Mouse (Mus musculus) megakaryocyte progenitor cell, adult 5-6 weeks (primary cell): Measurements from ENCODE around the gene Ppp1r12c. TPM values are rescaled to one million over a fixed set of nuclear protein-coding genes. Genes with fewer than 3 reads are reported as not detected.
"Not testable (repeated sequence)": the region's sequence is repeated elsewhere in the genome, so short reads cannot be mapped to it uniquely, and the experiment has no call there.

Source experiments
- ATAC-seq: replicated peaks from 2 replicates; pipeline ENCODE4 v1.8.0; 2016; ENCODE audit warnings: mild to moderate bottlenecking, moderate TSS enrichment, inconsistent platforms; ENCODE audit not compliant: poor library complexity
- total RNA-seq, 2 experiments: library from RNA; stranded (forward) in 1 of 2; stranded (reverse) in 1 of 2; fragments of 157-497, 149-512 nt in 1 of 2; fragments of 200-1000 nt in 1 of 2; gene quantifications; 2 replicates each; pipeline versions ENCODE4 v1.2.3 to v1.2.4; 2015 to 2017

The Ppp1r12c gene
- total RNA-seq (2015) (85.6 and 97.7 TPM in 2 replicates), total RNA-seq (2017) (106 and 112 TPM in 2 replicates)

DNA sequence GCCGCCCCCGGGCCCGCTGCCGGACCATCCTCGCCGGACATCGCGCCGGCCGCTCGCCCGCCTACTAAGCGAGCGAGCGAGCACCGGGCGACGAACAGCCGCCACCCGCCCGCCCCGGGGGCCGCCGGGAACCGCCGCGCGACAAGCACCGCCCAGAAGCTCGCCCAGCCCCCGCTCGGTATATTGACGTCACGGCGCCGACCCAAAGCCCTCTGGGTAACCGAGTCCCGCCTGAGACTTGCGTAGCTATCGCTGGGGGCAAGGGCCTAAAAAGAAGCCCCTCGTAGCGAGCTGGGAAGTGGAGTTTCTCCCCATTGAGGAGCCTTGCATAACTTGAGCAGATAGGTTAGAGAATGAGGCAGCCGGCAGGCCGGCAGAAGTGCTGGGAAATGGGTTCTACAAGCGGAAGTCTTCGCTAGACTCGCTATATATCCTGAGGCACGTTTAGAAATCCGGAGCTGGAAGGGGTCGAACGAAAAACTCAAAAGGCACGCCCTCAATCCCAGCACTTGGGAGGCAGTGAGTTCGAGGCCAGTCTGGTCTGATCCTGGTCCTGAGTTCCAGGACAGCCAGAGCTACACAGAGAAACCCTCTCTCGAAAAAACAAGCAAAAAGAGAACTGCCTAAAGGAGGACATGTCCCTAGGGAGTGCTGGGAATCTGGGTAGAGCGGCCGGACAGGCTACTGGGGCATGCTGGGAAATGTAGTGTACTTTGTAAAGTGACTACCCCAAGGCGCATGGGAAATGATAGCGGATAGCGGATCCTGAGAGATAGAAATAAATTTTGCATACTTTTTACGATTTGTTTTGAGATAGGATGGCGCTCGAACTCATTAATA, at the start of gene Ppp1r12c:
TSS of gene Ppp1r12c (minus strand) at position 123 of the 840 bp plus-strand sequence.
- ATAC-seq = peak; percentile 73

DNA sequence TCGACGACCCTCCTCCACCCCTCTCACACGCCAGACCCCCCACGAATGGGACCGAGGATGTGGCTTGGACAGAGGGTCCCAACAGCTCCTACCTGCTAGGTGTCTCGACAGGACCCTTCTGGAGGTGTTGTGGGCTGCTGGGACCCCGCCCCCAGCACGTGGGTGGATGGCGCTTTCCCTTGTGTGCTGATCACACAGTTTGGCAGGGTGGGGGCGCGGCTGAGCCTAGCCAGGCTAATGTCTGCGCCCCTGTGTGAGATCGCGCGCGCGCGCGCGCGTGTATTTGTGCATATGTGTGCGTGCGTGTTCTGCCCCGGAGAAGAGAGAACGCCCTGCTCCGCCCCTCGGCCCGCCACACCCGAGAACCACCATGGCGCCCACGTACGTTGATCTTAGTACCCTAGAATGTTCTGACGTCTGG, 45.8 kb upstream of the Ppp1r12c start, which contains the start of gene Syt5:
TSS of gene Syt5 (minus strand) at position 321 of the 421 bp plus-strand sequence.
- ATAC-seq = peak; percentile 45; the same call in 1 of the 2 replicates

DNA sequence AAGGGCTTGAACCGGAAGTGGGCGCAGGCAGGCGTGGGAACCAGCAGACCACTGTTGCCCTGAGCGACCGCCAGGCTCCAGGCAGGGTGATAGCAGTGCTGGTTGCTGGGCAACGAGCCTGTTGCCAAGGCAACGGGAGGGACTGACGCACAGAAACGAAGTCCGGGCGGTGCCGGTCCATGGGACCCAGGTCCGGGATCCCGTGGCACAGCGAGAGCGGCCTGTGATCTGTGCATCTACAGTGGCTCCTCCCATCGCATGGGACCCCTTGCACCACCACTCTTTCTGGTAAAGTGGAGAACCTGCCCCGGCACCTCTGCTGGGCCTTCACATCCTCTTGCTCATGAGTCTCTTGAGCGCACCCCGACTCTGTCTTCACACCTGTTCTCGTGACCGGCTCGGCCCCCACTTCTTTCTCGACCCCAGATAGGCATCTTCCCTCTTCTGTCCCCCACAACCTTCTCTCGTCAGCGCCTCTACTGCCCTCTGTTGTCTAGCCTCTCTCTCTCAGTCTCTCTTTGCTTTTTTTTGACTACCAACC, 45.2 kb upstream of the Ppp1r12c start:
- ATAC-seq = peak; percentile 56

DNA sequence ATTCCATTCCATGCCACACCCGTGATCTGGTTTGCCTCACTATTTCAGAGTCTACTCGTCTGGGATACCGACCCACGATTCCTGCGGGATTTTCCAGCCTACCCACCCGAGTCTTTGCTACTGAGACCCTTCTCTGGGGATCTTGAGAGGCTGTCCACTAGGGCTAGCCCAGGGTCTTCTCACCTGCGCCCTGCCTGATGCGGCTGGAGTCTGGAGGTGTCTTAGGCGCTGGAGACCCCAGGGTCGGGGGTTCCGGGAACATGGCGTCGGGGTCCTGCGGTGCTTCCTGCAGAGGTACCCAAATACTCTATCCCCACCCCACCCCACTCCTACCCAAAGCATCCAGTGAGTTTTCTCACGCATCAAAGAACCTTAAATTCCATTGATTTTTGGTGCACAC, 44.6 kb upstream of the Ppp1r12c start:
- no peak for ATAC-seq

DNA sequence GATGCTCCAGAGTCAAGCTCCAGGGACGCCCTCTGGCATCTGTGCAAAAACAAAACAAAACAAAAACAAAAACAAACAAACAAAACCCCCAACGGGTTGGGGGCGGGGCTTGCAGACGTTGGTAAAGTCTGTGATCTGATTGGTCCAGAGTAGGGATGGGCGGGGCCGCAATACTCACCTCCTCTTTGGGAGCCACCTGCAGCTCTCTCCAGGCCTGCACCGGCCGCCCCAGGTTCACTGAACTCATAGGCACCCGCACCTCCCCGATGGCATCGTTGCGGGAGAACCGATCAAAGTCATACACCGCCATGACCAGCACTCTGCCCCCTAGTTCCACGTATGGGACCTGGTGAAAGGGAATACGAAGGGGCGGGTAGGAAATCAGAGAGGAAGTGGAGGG, 40.5 kb upstream of the Ppp1r12c start:
- no peak for ATAC-seq

DNA sequence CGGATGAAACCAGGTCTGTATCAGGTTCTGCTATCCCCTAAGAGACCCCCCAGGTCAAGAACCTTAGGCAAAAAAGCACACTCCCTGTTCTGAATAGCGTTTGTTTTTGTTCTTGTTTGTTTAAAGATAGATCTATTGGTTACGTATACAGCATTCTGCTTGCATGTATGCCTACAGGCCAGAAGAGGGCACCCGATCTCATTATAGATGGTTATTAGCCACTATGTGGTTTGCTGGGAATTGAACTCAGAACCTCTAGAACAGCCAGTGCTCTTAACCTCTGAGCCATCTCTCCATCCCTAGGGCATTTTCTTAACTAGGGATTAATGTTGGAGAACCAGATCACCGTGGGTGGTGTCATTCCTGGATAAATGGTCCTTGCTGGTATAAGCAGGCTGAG, 39.9 kb upstream of the Ppp1r12c start:
- no peak for ATAC-seq

DNA sequence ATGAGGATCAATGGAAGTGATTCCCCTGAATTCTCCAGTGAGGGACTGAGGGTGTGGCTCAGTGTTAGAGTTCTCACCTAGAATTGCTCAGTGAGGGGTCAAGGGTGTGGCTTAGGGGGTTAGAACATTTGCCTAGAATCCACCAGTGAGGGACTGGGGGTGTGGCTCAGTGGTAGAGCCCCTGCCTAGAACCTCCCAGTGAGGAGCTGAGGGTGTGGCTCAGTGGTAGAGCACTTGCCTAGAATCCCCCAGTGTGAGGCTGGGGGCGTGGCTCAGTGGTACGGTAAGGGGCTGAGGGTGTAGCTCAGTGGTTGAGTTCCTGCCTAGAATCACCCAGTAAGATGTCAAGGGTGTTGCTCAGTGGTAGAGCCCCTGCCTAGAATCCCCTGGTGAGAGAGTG, 37.5 kb upstream of the Ppp1r12c start:
- ATAC-seq = no peak

DNA sequence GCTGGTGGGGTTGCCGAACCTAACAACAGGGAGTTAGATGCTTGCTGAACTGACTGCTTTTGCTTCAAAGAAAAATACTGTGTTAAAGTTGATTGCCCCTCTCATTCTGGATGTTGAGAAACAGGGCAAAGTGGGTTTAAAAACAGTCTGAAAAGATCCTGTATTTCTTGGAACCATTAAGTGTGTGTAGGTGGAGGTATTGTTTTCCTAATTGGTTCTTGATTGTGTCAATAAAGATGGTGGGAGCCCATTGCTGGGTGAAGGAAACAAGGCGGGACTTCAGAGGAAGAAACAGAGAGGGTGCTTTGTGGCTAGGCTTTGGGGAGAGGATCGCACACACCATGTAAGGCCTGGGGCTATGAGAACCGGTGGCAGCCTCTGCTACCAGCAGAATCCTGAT, 35.7 kb upstream of the Ppp1r12c start:
- no peak for ATAC-seq

DNA sequence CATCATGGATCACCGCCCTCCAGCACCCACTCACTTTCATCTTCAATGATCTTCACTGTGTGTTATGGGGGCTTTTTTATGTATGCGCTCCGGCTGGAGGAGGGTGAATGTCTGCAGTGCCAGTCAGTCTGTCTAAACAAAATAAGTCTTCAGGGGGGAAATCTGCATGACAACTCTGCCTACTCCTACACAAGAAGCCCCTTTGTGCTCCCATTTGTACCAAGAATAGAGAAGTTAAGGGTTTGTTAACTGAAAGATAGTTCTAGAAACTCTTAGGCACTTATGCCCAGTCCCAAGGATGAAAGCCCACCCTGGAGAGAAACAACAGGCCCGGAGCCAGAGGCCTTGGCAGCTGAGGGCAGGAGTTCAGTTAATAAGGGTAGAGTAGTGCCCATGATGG, 34.9 kb upstream of the Ppp1r12c start:
- ATAC-seq = no peak

DNA sequence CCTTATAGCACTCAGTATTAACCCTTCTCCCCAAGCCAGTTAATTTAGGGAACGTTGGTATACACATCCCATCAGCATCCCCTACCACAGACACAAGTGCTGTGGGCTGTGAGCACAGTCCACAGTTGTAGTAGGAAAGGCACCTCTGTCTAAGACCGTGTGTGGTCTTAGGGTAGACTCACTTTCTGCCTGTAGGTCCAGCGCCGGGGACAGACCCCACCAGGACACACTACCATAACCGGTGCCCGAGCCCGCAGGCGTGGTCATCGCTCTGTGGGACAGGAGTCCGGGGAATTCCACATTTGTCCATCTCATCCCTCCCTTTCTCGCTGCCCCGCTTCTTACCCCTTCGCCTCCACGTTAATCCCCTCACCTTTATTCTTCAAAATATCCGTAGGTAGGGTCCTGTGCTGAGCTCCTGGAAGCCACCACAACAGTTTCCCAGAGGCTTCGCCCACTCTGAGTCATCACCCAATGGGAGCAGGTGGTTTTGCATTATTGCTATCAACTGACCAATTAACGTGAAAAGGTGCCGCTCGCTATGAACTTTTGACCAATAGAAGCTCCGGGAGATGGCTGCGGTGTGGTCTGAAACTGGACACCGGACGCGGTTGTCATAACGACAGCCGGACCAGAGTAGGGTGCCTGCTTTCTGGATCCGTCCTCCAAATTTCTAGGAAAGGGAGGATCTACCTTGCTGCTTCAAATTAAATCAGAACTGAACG, 30.7 kb upstream of the Ppp1r12c start, which contains the start of gene Dnaaf3:
TSS of gene Dnaaf3 (minus strand) at position 449 of the 725 bp plus-strand sequence.
- ATAC-seq = peak; percentile 82

DNA sequence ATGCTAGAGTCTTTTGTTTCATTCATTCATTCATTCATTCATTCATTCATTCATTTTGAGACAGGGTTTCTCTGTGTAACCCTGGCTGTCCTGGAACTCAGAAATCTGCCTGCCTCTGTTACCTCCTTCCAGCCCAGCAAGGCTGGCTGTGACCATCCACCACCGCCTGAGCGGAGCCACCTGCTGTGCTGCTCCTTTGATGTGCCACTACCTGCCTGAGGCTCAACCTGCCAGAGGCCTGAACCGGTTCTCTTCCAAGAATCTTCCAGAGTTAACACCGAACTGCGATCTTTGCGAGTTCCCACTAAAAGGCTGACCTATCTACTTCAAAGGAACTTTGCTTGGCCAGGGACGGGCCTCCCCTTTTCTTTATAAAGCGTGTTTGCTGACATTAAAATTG, 28.7 kb upstream of the Ppp1r12c start:
- not testable (repeated sequence) for ATAC-seq

DNA sequence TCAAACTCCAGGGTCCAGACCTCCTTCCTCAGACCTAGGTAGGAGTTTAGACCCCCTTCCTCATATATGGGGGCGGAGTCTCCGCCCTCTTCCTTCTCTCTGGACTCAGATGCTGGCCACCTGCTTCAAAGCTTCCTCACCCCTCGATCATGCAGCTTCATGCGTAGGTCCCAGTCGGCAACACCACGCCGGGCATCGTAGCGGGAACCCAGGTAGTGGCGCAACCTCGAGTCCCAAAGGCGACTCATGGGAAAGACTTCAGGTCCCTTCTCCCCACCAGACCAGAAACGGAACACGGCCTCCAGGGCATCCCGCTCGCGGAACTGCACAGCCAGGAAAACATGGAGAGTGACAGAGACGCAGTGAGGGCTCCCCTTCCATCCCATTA, 25.8 kb upstream of the Ppp1r12c start:
- 0 out of 2 replicates have a peak, but pooled peaks have one; percentile 6 for ATAC-seq

DNA sequence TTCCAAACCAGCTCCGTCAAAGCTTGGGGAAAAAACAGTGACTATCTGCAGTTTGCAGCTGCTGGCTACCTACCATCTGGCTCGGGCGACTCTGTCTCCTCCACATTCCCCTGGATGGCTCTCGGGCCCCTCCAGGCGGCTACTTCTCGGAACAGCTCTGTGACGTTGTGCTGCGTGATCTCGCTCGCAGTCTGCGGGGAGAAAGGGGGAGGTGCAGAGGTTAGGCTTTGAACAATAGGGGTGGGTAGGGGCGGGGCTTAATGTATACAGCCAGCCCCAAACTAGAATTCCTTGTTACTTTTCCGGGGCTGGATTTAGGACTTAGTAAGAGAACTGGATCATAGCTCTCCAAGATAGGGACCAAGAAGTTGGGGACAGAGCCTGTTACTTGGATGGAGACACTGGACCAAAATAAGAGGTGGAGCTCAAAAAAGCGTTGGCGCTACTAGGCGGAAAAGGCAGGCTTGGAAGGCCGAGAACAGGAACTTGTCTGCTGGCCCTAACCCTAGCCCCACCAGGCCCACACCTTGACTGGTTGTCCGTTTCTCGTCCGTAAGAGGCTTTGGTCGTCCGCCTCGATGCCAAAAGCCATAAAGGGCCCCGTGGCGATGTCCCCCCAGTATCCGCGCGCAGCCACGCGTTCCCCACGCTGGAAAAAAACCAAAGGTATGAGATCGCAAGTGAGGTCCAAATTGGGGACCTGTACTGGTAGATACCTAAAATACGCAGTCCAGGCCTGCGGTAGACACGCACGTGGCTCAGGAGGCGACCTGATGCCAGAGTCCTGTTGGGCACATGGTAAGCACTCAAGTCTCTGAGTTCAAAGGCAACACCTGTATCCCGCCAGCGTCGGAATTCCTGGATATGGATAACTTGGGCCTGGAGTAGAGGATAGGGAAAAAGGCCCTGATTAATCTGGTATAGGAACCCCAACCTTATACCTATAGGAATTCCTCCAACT, 25.1 kb upstream of the Ppp1r12c start:
- peak; percentile 91 for ATAC-seq

DNA sequence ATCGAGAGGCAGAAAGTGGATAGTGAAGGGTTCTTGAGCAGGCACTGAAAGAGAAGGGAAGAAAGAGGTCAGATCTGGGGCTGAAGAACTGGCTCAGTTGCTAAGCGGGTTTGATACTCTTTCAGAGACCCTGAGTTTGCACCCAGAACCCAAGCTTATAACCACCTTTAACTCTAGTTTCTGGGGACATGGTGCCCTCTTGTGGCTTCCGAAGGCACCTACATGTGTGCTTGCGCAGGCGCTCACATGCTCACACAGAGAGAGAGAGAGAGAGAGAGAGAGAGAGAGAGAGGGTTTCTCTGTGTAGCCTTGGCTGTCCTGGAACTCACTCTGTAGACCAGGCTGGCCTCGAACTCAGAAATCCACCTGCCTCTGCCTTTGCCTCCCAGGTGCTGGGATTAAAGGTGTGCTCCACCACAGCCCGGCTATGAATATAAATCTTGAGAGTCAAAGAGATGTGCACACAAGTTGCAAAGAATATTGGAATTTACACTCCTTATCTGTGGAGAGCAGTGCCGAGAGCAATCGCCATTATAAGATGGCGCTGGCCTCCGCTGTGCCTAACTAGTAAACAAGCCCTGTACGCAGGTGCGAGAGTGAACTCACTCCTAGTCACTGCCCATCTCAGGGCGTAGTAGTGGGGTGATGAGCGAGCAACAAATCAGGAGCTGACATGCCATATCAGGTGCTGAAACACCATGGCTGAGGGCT, 22.9 kb upstream of the Ppp1r12c start, which contains the start of gene Tnni3:
TSS of gene Tnni3 (minus strand) at position 18 of the 711 bp plus-strand sequence.
- peak; percentile 65 for ATAC-seq

DNA sequence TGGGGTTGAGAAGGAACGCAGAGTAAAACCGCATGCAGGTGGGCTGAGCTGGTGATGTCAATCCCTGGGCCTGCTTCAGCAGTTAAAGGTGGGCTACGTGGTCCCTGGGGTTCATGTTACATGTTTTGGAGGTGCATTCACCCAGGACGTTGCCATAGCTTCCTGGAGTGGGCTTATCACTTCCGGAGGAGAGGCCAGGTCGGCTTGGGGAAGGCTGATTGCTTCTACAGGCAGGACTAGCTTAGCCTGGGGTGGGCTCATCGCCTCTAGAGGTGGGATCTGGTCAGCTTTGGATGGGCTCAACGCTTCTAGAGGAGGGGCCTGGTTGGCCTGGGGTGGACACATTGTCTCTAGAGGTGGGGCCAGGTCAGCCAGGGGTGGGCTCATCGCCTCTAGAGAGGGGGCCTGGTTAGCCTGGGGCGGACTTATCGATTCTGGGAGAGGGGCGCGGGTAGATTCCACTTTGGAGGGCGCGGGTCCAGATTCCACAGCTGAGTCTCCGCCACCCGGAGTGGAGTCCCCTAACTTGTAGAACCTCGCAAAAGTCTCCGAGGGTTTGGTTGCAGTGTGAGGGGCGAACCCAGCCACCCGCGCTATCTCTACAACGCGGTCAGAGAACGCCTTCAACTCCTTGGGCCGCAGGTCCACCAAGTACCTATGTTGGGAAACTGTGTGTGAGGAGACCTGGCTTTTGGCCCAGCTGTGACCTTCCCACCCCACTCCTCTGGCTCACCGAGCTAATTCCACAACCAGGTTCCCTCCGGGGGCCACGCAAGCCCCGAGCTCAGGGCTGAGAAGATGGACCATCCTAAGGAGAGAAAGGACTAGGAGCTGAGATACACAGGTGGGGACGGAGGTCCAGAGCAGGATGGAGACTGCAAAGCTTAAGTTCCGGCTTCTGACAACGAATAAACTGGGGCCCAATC, 22.0 kb upstream of the Ppp1r12c start:
- no peak for ATAC-seq

DNA sequence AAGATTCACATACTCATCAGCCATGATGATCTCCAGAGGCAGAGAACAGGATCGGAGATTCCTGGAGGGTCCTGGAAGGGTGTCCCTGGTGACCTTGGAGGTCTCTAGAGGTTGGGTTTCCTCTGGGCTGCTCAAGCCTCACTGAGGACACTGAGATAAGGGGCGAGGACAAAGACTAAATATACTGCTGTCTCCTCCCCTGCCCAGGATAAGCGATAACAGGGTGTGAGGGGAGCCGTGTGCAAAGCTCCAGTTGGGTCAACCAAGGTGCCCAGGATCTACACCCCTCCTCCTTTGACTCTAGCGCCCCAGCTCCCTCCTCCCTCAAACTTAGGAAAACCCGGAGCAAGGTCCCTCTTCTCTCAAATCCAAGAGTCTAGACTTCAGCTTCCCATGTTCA, 20.8 kb upstream of the Ppp1r12c start:
- ATAC-seq = no peak

DNA sequence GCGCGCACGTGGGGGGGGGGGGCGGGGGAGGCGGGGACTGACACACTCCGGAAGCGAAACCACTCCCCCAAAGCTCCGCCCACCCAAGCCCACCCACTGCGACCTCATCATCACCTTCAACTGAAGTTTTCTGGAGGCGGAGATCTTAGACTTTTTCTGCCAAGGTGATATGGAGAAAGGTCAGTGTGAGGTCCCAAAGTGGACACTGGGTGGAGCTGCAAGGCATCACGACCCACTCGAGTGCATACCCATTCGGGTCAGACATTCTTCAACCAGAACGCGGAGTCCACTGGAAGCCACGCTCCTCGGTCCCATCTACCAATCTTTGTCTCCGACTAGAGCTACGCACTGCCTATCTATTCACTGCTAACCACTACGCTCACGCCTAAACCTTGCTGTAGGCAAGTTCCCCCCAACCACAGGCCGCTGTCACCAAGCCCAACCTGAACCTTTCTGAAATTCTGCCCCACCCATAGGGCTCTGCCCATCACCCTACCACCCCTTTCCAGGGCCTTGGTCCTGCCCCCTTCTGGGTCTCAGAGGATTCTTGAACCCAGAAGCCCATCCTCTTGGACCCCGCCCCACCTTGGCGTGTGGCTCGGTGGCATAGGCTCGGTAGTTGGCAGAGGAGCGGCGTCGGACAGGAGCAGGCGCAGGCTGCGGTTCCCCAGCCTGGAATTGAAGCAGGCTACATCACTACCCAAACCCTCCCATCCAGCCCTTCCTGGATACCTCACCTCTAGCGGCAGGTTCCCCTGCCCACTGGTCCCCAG, 19.9 kb upstream of the Ppp1r12c start:
- peak; percentile 18; the same call in 1 of the 2 replicates for ATAC-seq

DNA sequence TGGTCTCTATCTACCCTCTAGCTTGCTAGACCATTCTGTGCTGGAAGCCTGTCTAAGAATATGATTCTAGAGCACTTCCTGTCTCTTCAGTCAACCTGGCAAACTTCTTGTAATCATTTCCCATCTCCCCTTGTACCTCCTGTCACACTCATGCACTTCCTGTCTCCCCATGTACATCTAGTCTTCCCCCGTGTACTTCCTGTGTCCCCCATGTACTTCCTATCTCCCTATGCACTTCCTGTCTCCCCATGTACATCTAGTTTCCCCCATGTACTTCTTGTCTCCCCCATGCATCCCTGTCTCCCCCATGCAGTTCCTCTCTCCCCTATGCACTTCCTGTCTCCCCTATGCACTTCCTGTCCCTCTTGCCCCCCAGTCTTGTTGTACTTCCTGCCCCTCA, 17.0 kb upstream of the Ppp1r12c start:
- ATAC-seq = no peak
